Mouse (Mus musculus) G1E (cell line): ENCODE data around the gene Scamp1. TPM values are rescaled to one million over a fixed set of nuclear protein-coding genes. Genes with fewer than 3 reads are reported as not detected.

Experiments used
- ATAC-seq: 2 replicates; pipeline ENCODE4 v1.8.0; 2016; ENCODE audit warnings: mild to moderate bottlenecking; ENCODE audit not compliant: insufficient number of reproducible peaks, poor library complexity, low FRiP score, severe bottlenecking; ENCODE audit errors: extremely low read depth
- DNase-seq: peaks from one replicate; pipeline ENCODE4 v3.0.0; 2012; ENCODE audit warnings: low spot score
- H3K27me3 ChIP-seq: 2 replicates; pipeline ENCODE4 v1.6.1; 2012; ENCODE audit warnings: mild to moderate bottlenecking, low read length, inconsistent platforms; ENCODE audit not compliant: insufficient read depth
- H3K36me3 ChIP-seq: replicated peaks from 2 replicates; pipeline ENCODE3; 2012; ENCODE audit warnings: mild to moderate bottlenecking, inconsistent platforms
- H3K4me1 ChIP-seq: 2 replicates; pipeline ENCODE4 v1.6.1; 2012; ENCODE audit warnings: low read depth, low read length, inconsistent platforms, mixed read lengths; ENCODE audit not compliant: insufficient read depth
- H3K4me3 ChIP-seq: 2 replicates; pipeline ENCODE4 v1.5.1; 2012; ENCODE audit warnings: low read depth, mild to moderate bottlenecking, inconsistent platforms, low read length, moderate library complexity, mixed read lengths
- H3K9me3 ChIP-seq: replicated peaks from 2 replicates; pipeline ENCODE4 v1.6.1; 2012; ENCODE audit warnings: inconsistent platforms
- CTCF ChIP-seq: IDR thresholded peaks from 2 replicates; pipeline ENCODE4 v1.5.1; 2012; ENCODE audit warnings: low read depth, low read length, inconsistent platforms, mixed read lengths
- GATA1 ChIP-seq: IDR thresholded peaks from 2 replicates; pipeline ENCODE4 v1.6.1; 2012; ENCODE audit warnings: borderline replicate concordance, low read length, inconsistent platforms, mixed read lengths
- GATA2 ChIP-seq: IDR thresholded peaks from 2 replicates; pipeline ENCODE4 v1.6.1; 2012; ENCODE audit warnings: low read depth, low read length, inconsistent platforms, borderline replicate concordance
- POLR2AphosphoS5 ChIP-seq: IDR thresholded peaks from 2 replicates; pipeline ENCODE4 v1.6.1; 2012; ENCODE audit warnings: low read depth, low read length, inconsistent platforms; ENCODE audit not compliant: insufficient replicate concordance
- TAL1 ChIP-seq: conservative IDR thresholded peaks from 2 replicates; pipeline ENCODE4 v1.6.1; 2012; ENCODE audit warnings: low read depth, low read length, inconsistent platforms, mixed read lengths
- polyA plus RNA-seq: library from polyadenylated mRNA; stranded (reverse); fragments of >175 nt; gene quantifications from 2 replicates; pipeline ENCODE4 v1.2.3, GENCODE M21; 2012
- total RNA-seq, 2 experiments: library from RNA; stranded (forward) in 1 of 2; stranded (reverse) in 1 of 2; fragments of 200-1000 nt in 1 of 2; fragments of >200 nt in 1 of 2; fragmentation: Nextera tagmentation in 1 of 2; gene quantifications; 2 replicates each; pipeline ENCODE4 v1.2.3; 2014 to 2017

Gene Scamp1
- total and polyA plus RNA-seq, 3 experiments, result 0.05 TPM; not detected in 2

- Histone ChIP-seq H3K4me3 (no peak overlapping the region), H3K4me1 (no peaks in the 10 kb centered on the region)
These were observed 107.1 kb downstream of the Scamp1 start for GRCm38 (mm10) chr13:94178401-94179040.

GRCm38 (mm10) chr13:94177148-94177547 lies 108.5 kb downstream of the Scamp1 start:
- TF ChIP-seq GATA1 (no peak), POLR2AphosphoS5 (no peak), CTCF (0 out of 2 replicates have a peak, but pooled peaks have one; percentile 13), TAL1 (no peak), GATA2 (no peak)
- H3K4me1 ChIP-seq, result no peaks in the 10 kb centered on the region
- no peaks in the 10 kb centered on the region for H3K9me3 ChIP-seq
- ATAC-seq (no peak), DNase-seq (no peak)
- peaks cover 12% of the 10 kb centered on the region; the same call in 1 of the 2 replicates for H3K27me3 ChIP-seq
- H3K36me3 ChIP-seq, result no peaks in the 10 kb centered on the region
- H3K4me3 ChIP-seq, result no peak overlapping the region

More at GRCm38 (mm10) chr13:94178401-94179040, 107.1 kb downstream of the Scamp1 start:
- DNase-seq, result no peak
- TF ChIP-seq GATA1, result no peak
- TF ChIP-seq GATA2, result no peak
- no peak for TF ChIP-seq CTCF
- TF ChIP-seq POLR2AphosphoS5, result no peak
- no peak for TF ChIP-seq TAL1
- Histone ChIP-seq H3K9me3 (no peaks in the 10 kb centered on the region), H3K27me3 (peaks cover 12% of the 10 kb centered on the region; the same call in 1 of the 2 replicates), H3K36me3 (no peaks in the 10 kb centered on the region)
- no peak for ATAC-seq

GRCm38 (mm10) chr13:94175379-94176050 lies 110.1 kb downstream of the Scamp1 start:
- Histone ChIP-seq H3K4me1 (no peaks in the 10 kb centered on the region), H3K9me3 (no peaks in the 10 kb centered on the region), H3K27me3 (peaks cover 21% of the 10 kb centered on the region), H3K4me3 (no peak overlapping the region), H3K36me3 (no peaks in the 10 kb centered on the region)
- ATAC-seq, result no peak
- no peak for DNase-seq
- TF ChIP-seq CTCF, result no peak
- TF ChIP-seq POLR2AphosphoS5, result no peak
- no peak for TF ChIP-seq GATA1
- TF ChIP-seq TAL1, result no peak
- no peak for TF ChIP-seq GATA2

GRCm38 (mm10) chr13:94174577-94175279 lies 110.9 kb downstream of the Scamp1 start:
- no peak for DNase-seq
- no peak for ATAC-seq
- Histone ChIP-seq H3K4me3 (no peak overlapping the region), H3K27me3 (peaks cover 21% of the 10 kb centered on the region), H3K4me1 (no peaks in the 10 kb centered on the region), H3K36me3 (no peaks in the 10 kb centered on the region), H3K9me3 (no peaks in the 10 kb centered on the region)
- TF ChIP-seq GATA1, result no peak
- no peak for TF ChIP-seq GATA2
- no peak for TF ChIP-seq CTCF
- no peak for TF ChIP-seq TAL1
- no peak for TF ChIP-seq POLR2AphosphoS5

- Histone ChIP-seq H3K4me3 (no peak overlapping the region), H3K36me3 (no peaks in the 10 kb centered on the region), H3K4me1 (no peaks in the 10 kb centered on the region), H3K27me3 (peaks cover 18% of the 10 kb centered on the region), H3K9me3 (no peaks in the 10 kb centered on the region)
- ATAC-seq, result no peak
- no peak for DNase-seq
- TF ChIP-seq POLR2AphosphoS5 (no peak), CTCF (no peak), GATA1 (no peak), GATA2 (no peak), TAL1 (no peak)
These were observed 111.8 kb downstream of the Scamp1 start for GRCm38 (mm10) chr13:94173633-94174576.
